Mouse (Mus musculus): ENCODE measurements at regions not wholly inside any gene's neighbourhood (a gene's known extent, or its start where the extent isn't known, plus 50 kb on each side); places are given as distances from the start of the nearest gene placed in this dataset.

DNA sequence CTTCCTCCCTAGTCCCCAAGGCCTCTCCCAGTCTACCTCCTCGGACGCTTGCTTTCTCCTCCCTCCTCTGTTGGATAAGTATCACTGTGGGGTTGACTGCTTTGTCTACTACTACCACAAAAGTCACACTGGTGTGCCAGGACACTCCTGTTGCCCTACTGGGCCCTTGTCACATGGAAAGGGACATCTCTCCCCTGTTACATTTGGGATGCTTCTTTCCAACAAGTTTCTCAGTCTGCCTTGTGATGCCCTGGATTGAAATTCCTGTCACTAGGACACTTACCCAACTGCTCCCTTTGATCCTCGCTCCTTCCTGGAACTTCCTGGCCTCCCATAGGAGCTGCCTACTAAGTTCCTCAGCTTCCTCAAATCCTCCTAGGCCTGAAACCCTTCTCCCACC is 501.9 kb upstream of the Nox3 start:
- no peak for DNase-seq (ENCODE audit: low spot score in 2 of 2)

DNA sequence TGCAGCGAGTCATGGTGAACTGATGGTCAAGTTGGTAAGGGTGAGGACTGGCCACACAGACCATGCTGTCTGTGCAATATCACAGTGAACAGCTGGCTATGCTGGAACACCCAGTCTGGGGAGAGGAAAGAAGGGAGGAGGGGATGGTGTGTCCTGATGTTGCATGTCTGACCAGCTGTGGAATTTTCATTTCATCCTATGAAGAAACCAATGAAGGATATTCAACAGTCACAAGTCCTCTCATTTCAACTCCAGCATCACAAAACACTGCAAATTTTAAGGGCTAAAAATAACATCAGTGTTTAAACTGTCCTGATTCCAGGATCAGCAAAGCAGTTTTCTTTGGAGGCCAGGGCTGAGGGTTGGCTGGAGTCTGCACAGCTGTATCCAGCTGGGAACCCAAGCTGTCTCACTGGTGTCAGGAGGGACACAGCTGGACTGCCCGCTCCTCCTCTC is 503.7 kb upstream of the Nox3 start:
- DNase-seq (ENCODE audit: low spot score in 2 of 2): no peak

DNA sequence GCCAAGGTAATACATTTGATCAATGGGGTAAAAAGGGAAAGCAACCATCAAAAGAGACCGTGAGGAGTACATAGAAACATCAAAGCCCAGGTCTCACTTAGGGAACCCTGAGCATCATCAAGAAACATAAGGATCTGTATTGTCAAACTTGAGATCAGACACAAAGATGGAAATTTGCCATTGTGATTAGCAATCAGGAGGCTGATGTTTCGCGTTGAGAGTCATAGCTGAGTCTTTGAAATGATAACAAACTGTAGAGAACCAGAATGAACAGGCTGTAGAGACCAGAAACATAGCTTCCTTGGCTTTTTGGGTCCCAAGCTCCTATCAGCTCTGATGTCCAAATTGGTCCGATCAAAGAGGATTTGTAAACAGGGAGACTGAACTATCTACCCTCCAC is 505.2 kb upstream of the Nox3 start:
- DNase-seq (ENCODE audit: low spot score in 2 of 2): no peak

DNA sequence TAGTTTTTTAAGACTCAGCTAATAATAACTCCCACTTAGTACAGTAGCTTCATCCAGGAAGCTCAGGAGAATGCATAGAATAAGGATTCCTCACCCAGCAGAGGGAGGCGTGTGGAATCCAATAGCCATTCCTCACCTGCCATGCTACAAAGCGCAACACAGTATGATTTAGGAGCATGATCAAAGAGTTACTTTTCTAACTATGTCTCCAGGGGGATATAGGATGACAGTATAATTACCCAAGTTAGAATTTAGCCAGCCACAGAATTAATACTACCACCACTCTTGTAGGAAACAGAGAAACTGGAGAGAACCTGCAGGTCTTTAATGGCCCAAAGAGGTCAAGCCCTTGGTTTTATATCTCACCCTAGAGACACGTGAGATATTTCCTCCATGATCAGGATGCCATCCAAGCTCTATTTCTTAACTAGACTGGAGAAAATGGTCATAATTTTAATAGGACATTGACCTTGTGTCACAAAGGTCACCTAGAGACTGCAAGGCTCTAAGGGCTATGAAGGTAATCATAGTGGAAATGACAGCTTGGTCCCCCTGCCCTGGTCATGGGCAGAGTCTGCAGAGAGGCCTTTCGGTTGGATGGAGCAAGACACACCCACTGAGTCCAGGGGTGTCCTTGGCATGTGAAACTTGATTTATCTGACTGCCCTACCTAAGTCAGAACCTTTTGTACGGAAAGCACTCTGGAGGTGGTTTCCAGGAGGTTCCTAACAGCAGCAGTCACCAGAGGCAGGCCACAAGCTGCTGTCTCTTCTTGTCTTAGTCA is 512.3 kb upstream of the Nox3 start:
- DNase-seq (ENCODE audit: low spot score in 2 of 2): no peak

DNA sequence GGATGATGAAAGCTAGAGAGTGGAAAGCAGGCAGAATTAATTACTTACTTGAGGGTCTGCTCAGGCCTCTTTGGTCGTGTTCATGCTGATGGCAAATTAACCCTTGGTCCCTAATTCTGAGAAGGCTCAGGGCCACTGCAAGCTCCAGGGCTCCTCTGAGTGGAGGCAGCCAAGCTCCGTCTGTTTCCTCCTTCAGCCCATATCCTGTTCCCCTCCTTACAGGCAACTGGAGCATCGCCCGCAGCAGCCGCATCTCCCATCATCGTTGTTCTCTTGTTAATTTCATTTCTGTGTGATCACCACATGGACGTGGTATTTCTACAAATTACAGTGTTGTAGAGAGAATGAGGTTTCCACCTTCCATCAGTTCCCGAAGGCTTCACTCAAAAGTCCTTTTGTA is 513.6 kb upstream of the Nox3 start:
- DNase-seq (ENCODE audit: low spot score in 2 of 2): no peak

DNA sequence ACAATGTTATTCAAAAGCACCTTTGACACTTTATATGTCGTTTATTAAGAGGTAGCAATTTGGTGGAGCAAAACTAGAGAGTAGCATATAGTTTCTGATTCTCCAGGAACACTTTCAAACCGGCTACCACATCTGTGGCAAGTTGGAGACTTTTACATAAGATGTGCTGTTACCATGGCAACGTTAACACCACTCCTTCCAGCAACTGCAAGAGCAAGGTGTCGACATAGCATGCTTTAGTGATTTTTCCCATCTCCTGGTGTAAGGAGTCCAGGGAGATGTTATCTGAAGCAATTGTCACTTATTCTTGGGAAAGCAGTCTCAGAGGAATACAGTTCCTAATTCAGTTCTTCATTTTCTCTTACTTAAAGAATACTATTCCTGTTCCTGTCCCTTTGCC is 516.5 kb upstream of the Nox3 start:
- no peak for DNase-seq (ENCODE audit: low spot score in 2 of 2)

DNA sequence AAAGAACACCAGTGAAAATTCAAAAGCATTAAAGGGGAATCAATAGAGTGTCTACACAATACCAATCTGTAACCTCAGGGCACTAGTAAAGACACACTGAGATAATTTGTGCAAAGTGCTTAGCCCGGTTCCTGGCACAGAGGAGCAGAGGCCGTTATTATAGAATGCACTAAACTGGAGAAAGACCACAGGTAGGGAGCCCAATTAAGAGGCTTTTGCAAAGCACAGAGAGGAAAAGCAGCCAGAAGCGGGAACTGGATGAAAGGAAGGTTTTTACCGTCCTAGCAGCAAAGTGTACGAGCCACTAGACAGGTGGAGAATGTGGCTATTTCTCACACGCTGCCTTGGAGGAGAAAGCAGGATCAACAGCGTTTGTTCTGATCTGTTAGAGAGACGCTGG is 518.9 kb upstream of the Nox3 start:
- no peak for DNase-seq (ENCODE audit: low spot score in 2 of 2)

DNA sequence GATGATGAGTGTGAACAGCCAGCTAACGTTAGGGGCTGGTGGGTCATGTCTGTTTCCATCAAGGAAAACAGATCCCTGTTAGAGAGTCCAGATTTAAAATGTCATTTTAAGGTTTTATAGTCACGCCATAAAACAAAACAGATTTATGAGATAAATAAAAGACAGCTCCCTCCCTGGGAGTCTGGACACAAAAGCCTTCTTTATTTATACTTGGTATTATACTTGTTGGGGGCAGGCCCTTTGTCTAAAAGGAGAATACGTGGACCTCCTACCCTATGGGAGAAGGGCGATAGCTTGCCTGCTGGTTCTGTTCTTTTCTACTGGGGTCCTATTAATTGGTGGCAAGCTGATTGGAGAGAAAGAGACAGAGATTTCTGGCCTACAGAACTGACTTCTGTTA is 520.1 kb upstream of the Nox3 start:
- no peak for DNase-seq (ENCODE audit: low spot score in 2 of 2)

DNA sequence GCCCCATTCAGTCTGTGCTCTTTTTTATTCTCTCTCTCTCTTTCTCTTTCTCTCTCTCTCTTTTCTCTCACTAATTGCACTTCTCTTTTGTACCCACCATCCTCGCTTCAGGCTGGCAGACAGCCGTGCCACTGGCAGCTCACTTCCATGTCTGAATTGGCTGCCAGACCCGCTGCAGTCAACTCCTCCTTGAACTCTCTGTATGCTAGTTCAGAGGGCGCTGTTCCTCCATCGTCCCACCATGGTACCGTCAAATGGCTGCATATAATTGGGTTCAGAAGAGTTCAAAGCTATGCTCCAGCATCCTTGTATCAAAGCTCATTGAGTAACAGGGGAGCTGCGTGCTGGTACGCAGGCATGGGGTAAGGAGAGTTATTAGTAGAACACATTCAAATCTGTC is 520.7 kb upstream of the Nox3 start:
- no peak for DNase-seq (ENCODE audit: low spot score in 2 of 2)

DNA sequence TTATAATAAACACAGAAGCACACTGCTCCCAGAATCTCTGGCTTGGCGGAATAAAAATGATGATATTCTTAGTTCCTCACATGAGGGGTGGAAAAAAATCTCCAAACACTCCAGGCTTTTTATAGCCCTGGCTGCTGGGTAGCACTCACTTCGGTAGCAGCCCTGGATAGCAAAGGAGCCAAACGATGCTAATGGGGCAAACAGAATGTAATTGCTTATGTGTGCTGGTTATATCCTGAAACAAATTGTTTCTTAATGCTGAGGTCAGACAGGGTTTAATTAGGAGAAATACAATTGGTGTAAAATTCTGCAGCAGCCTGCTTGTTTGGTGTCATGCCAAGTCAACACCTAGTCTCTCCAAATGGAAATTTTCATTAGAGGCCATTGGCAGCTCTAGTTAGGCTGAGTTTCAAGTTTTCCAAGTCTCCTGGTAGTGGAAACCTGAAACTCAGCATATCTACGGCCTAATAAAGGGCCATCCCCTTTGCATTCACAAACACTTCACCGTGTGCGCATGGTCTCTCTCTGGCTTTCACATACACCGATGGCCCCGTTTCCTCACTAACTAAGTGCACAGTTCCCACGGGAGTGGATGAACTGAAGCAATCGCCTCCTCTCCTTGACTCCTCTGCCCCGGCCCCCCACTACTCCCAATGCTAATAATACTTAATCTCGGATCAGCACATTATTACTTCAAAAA is 524.8 kb upstream of the Nox3 start:
- DNase-seq (ENCODE audit: low spot score in 2 of 2): no peak

DNA sequence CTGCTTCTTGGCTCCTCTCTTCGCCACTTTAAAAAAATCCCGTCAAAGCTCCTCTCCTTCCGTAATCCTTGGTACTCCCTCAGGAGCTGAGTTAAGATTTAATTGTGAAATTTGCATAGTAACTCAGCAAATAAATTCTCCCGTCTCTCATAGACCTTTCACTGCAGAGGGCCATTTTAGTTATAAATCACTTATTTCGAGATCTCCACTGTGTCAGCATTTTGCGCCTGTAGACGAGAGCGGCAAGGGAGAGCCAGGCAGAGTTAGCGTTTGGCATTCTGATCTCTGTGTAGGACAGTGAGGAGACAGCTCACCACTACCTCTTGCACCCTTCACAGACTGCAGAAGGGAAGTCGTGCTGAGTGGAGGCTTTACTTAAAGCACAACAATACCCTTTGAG is 531.8 kb upstream of the Nox3 start:
- DNase-seq (ENCODE audit: low spot score in 2 of 2): no peak

DNA sequence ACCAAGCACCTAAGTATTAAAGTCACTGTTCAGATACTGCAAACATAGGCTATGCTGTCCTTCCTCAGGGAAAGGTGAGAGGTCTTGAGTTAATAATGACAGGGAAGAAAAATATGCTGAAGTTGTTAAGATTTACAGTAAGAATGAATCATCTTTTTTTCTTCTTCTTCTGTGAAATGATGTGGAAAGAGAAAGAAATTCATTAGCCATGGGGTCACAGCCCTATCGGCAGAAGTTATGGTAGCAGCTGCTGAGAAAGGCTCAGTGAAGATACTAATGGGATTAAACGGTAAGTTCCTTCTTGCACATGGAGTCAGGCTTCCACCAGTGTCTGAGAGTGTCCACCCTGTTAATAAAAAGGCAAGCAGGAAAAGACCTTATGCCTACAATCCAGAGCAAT is 533.9 kb upstream of the Nox3 start:
- no peak for DNase-seq (ENCODE audit: low spot score in 2 of 2)

DNA sequence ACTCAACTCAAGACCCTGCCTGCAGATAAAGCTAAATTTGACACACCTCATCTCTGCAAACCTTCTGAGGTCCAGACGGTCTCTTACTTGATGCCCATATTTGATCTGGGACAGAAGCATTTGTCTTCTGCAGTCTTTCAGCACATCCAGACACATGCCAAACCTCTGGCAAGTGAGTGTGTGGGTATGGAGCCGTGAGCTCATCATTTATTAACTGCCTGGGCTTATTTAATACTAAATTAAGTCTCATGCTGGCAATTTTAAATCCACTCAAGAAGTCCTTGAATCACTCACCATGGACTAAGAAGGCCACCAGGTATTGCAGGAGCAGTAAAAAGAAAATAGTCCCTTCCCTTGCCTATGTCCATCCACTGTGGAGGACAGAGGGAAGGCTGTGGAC is 554.4 kb upstream of the Nox3 start:
- DNase-seq (ENCODE audit: low spot score in 2 of 2): no peak

DNA sequence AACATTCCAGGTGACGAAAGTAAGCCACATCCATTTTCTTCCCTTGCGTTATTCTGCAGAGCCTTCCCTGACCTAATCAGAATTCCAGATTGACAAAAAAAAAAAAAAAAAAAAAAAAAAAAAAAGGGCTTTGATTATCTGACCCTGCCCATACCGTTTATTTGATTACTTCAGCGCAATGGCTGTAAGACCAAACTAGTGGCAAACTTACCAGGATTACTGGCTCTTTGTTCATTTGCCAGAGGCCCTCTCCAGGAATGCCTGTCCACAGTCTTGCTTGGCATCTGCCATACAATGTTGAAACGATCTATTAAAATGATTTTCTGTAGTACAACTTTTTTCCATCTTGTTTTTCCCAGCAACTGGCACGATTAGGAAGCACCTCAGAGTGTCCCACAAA is 569.4 kb upstream of the Nox3 start:
- DNase-seq (ENCODE audit: low spot score in 2 of 2): no peak

DNA sequence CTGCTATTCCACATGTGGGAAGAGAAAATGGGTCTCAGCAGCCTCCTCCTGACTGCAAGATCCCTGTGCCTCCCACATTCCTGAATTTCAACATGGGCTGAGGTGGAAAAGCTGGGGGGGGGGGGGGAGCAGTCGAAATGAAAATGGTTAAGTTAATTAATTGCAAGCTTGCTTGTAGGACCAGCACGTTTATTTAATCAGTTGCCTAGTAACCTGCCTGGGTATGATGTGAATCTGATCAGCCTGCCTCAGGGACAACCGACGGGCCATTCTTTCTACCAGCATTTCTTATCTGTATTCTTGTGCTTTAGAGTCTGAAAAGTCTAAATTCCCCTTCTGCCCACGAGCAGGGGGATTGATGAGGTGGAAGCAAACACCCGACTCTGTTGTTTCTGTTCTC is 569.9 kb upstream of the Nox3 start:
- DNase-seq (ENCODE audit: low spot score in 2 of 2): no peak

DNA sequence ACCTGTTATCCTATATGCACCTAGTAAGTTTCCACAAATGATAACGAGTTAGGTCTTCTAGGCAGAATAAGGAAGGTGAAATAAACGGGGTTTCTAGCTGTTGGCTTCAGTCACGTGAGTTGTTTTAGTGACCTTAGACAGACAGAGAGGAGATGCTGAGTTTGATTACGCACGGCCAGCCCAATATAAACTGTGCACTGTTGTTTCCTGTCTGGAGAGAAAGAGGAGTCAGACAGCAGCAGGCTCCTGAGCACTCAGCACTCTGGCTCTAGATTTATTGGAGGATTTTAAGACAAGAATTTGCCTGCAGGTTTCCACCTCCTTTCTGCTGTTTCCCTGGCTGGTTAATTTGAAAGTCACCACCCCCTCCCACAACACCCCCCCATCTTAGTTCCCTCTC is 570.4 kb upstream of the Nox3 start:
- DNase-seq (ENCODE audit: low spot score in 2 of 2): no peak

DNA sequence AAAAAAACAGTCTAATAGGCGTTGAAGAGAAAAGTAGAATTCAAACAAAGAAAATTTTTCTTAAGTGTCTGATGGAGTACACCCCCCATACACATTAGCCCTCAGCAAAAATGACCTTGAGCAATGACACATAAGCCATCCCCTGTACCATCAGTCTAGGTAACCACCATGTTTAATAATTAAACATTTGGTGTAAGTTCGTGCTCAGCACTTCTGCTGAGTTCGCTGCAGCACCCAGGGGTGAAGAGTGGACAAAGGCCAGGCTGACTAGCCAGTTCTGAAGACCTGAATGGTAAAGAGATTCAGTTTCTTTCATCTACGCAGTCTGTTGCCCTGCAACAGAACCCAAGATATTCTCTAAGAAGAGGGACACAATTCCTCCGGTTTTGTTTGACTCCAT is 572.3 kb upstream of the Nox3 start:
- DNase-seq (ENCODE audit: low spot score in 2 of 2): no peak

DNA sequence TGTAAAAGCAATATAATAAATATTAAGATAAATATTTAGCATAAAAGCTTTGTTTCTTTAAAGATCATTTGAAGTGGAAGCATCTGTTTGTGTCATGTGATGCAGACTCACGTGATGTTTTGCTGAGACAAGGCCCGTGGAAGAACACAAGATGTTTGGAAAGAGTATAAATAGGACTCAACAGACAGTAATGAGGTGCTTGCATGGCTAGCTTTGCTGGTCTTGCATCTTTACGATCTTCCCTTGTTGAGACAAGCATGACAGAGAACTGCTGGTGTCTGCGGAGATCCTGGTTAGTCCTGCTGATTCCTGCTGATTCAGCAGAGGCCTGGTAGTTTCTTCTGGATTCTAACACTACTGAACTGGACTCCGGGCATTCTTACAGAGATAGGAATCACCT is 576.4 kb upstream of the Nox3 start:
- no peak for DNase-seq (ENCODE audit: low spot score in 2 of 2)

DNA sequence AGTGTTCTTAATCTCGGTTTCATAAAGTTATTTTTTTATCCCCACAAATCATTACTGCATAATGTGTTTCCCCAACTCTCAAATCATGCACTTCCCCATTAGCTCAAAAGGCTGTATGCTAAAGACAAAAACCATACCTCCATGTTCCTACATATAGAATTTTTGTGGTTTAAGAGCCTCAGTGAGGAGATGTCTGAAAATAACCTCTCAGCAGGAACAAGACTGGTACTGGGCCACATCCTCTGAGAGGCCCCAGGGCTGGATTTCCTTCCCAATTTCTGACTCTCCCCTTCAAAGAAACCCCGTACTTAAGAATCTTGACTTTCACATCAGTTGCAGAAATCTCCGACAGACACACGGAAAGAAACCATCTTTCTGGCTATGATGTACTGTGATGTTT is 580.7 kb upstream of the Nox3 start:
- DNase-seq (ENCODE audit: low spot score in 2 of 2): no peak

DNA sequence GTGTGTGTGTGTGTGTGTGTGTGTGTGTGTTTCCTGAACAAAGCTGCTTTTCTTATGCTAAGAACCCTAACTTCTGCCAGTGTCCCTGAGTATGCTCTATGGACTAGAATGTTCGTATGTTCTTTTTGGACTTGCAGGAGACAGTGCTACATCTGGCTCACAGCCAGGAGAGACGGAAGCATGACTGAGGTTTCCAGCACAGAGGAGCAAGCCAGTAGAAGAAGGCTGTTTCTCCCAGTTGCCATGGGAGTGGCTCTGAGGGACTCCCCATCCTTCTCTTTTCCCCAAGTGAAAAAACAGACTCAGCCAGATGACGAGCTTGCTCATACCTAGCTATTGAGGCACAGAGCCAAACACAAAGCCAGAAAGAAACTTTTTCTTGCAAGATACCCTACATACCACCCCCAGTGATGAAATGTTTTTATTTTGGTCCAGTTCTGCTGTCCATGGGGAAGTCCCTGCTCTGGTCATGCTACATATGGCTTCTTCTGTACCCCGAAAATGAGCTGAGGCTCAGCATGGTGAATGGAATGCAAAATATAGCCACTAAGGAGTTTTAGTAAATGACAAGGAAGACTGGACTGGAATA is 582.3 kb upstream of the Nox3 start:
- DNase-seq (ENCODE audit: low spot score in 2 of 2): peak; percentile 18 to 26

DNA sequence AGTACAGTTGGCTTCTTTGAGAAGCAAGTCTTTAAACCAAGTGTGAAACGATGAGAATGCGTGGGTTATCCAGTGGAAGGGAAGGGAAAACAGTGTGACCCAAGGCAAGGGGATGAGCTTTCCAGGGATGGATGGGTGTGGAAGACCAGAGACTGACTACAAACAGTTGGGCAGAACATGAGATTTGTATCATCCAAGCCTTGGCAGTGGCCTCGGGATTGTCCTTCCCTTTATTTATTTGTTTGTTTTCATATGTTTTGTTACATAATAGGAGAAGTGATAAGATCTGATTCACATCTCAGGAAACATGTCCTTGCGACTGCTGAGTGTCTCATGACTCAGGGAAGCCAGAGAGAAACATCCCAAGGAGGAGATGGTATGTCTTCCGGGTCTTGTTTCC is 585.4 kb upstream of the Nox3 start:
- DNase-seq (ENCODE audit: low spot score in 2 of 2): no peak

DNA sequence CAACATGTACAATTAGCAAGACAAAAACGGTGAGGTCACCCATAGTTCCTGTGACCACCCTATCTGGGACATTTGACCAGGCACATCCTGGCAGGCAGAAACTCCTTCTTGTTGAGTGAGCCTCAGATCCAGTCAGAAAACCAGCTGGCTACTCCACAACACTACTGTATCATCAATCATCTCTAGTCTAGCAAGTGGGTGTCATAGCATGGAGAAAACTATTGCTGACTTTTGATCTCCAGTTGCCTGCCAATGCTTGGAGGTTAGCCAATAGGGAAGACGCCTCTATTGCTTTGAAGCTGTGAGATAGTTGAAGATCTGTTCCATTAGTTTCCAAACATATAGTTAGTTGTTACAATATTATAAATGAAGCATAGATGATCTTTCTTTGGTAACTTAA is 595.4 kb upstream of the Nox3 start:
- no peak for DNase-seq (ENCODE audit: low spot score in 2 of 2)

DNA sequence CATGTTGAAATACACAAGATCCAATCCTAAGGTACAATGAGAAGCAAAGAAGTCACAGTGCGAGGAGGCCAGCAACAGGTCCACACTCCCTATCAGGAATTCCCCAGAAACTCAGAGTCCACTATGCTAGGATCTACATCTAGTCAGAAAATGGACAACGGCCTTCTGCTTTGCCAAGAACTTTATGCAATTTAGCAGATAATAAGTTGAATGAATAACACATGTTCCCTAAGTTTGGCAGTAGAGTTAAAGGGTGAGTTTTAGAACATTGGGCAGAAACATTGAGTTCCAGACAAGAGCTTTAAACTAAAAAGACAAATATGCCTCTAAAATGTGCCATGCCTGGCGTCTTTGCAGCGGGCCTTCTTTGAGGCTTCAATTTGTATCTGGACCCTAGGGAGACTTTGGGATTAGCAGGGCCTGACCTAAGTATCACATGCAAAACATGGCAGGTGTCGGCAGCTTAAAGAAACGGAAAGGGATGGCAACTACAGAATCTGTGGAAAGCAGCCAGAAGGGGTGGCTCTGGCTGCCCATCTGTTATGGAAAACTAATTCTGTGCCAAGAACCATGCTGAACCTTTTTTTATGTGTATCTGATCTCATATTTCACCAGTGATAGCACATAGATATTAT is 600.6 kb upstream of the Nox3 start:
- DNase-seq (ENCODE audit: low spot score in 2 of 2): no peak
